Mouse (Mus musculus): ENCODE data around the gene Ankdd1b. TPM values are rescaled to one million over a fixed set of nuclear protein-coding genes. Genes with fewer than 3 reads are reported as not detected.

Ankdd1b gene
- polyA plus RNA-seq, 1 experiment from 2014 or later, result not detected

DNA sequence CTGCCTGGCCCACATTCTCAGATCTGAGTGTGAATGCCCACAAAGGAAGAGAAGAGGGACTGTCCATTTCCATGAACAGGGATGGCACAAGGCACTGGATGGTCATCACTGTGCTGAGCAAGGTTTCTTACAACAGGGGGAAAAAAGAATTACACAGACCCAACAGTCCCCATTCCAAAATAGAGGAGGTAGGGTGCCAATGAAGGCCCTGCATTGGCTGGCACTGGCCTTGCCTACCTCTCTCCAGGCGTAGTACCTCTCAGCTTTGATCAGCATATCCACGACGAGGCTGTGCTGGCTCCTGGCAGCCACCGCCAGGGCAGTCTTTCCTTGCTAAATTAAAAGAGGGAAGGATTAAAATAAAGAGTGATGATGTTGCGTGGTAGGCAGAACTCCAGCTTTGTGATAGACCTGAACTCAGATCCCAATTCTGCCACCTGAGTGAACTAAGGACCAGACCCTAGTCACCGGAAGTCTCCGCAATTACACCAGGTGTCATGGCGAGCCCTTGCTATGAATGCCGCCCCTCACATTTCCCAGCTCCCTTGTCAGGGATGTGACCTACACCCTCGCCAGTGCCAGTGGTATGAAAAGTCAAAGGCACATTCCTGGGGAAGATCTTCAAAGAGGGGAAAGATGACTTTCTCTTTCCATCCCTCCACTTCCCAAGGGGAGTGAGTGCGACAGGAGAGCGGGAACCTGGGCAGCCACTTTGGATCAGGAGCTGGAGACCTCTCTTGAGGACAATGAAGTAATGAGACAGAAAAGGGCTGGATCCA lies 46.3 kb downstream of the Ankdd1b start:
- no peaks in the 10 kb centered on the region for H3K9me3 ChIP-seq (replicated peaks)
- peaks cover 4% of the 10 kb centered on the region; the same call in 1 of the 2 replicates for H3K4me1 ChIP-seq
- H3K27ac ChIP-seq, result no peak overlapping the region
- H3K4me3 ChIP-seq, result no peak overlapping the region
- no peaks in the 10 kb centered on the region for H3K36me3 ChIP-seq
- DNase-seq (ENCODE audit: low spot score), result no peak
- H3K27me3 ChIP-seq (ENCODE audit: low read depth, poor library complexity, severe bottlenecking), result no peaks in the 10 kb centered on the region
- WGBS, result 91% methylated on average over 12 of the region's 12 CpGs

DNA sequence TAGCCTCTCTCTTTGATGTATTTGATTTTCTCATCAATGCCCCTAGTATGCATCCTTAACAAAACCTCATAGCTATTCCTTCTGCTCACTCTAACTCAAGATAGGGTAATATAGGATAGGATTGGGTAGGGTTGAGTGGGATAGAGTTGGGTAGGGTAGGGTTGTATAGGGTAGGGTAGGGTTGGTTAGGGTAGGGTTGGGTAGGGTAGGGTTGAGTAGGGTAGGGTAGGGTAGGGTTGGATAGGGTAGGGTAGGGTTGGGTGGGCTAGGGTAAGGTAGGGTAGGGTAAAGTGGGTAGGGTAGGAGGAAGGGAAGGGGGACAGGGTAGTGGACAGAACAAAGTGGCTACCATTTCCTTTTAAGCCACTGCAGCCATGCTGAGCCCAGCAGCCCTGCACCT lies 49.8 kb downstream of the Ankdd1b start:
- H3K27me3 ChIP-seq (ENCODE audit: low read depth, poor library complexity, severe bottlenecking), result no peaks in the 10 kb centered on the region
- H3K27ac ChIP-seq, result no peak overlapping the region
- H3K4me1 ChIP-seq, result peaks cover 3% of the 10 kb centered on the region; the same call in 1 of the 2 replicates

DNA sequence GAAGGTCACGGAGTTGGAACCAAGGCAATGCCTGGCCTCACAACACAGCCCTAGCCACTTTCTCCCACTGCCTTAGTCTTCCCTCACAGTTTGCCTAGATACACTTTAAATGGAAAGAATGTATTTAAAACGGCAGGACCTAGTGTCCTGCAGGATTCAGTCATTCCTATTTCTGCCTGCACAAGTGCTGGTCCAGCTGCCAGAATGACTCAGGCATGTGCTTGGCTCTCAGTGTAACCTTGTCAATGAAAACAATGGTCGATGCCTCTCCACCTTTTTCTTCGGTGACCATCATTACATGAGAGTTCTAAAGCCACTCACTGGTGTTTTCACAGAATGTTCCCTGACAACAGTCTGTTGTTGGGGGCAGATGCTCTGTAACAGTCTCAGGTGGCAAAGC lies 52.5 kb downstream of the Ankdd1b start:
- H3K9me3 ChIP-seq (replicated peaks), result no peaks in the 10 kb centered on the region
- DNase-seq (ENCODE audit: low spot score), result no peak
- H3K4me3 ChIP-seq, result no peak overlapping the region
- H3K4me1 ChIP-seq, result no peaks in the 10 kb centered on the region
- no peak overlapping the region for H3K27ac ChIP-seq
- WGBS, result 90% methylated on average over 4 of the region's 4 CpGs
- H3K36me3 ChIP-seq, result peaks cover 53% of the 10 kb centered on the region
- no peaks in the 10 kb centered on the region for H3K27me3 ChIP-seq (ENCODE audit: low read depth, poor library complexity, severe bottlenecking)

More for the DNA sequence above, 49.8 kb downstream of the Ankdd1b start:
- peaks cover 25% of the 10 kb centered on the region for H3K36me3 ChIP-seq
- no peaks in the 10 kb centered on the region for H3K9me3 ChIP-seq (replicated peaks)
- no peak overlapping the region for H3K4me3 ChIP-seq
- no peak for DNase-seq (ENCODE audit: low spot score)

DNA sequence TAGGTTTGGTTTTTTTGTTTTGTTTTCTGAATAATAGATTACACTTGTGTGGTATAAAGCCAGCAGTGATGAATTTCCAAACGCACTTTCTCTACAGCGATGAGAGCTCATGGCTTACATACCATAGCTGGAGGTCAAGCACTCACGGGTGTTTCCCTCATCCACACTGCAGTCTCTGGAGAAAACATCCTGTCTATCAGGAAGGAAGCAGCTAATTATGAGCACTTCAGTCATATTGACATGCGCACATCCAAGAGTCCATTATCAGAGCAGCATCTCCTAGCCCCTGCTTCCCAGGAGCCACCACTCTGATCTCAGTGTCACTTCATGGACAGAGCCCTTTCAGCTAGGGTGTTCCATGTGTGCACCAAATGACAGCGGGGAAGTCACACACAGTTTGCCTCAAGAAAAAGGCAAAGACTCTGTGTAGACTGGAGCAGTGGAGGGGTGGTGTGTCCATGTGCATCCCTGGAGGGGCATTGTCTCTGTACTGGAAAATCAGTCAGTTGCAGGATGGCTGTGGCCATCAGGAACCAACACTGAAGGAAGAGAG lies 53.7 kb downstream of the Ankdd1b start:
- no peaks in the 10 kb centered on the region for H3K9me3 ChIP-seq (replicated peaks)
- H3K36me3 ChIP-seq, result peaks cover 63% of the 10 kb centered on the region
- H3K4me1 ChIP-seq, result no peaks in the 10 kb centered on the region
- DNase-seq (ENCODE audit: low spot score), result no peak
- H3K27ac ChIP-seq, result no peak overlapping the region
- no peak overlapping the region for H3K4me3 ChIP-seq
- no peaks in the 10 kb centered on the region for H3K27me3 ChIP-seq (ENCODE audit: low read depth, poor library complexity, severe bottlenecking)
- 90% methylated on average over 5 of the region's 5 CpGs for WGBS

DNA sequence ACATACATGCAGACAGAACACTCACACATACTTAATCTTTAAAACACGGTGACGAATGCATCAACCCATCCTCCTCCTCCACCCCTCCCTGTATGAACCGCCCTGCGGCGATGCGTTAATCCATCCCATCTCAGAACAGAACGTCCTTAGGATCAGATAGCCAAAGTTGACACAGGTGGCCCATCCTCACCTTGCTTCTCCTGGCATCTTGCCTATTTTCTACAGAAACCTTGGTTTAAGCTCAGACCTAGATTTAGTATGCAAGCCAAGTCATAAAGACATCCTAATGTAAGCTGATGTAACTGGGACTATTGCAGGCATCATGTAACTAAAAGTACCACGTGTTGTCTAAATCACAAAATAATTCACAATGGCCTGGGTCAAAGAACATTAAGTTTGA lies 54.6 kb downstream of the Ankdd1b start:
- DNase-seq (ENCODE audit: low spot score), result no peak
- H3K27ac ChIP-seq, result no peak overlapping the region
- H3K9me3 ChIP-seq (replicated peaks), result no peaks in the 10 kb centered on the region
- H3K4me1 ChIP-seq, result no peaks in the 10 kb centered on the region
- H3K27me3 ChIP-seq (ENCODE audit: low read depth, poor library complexity, severe bottlenecking), result no peaks in the 10 kb centered on the region
- H3K4me3 ChIP-seq, result no peak overlapping the region
- peaks cover 71% of the 10 kb centered on the region for H3K36me3 ChIP-seq
- WGBS, result 96% methylated on average over 8 of the region's 8 CpGs

DNA sequence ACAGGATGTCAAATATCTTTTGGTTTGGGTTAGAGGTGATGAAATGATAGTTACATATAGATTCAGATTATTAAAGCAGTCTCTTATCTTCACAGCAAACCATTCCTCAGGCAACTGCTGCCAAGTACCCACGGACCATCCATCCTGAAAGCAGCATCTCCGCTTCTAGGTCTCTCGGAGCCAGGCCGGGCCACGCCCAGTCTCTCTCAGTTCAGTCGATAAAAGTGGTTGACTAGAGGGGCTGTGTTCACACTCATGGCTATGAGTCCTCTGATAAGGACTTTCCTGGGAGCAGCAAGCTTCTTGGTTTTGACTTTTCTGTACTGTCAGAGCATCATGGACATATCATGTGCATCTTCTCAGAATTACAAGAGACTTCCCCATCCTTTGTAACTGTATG lies 56.6 kb downstream of the Ankdd1b start:
- 94% methylated on average over 6 of the region's 6 CpGs for WGBS

DNA sequence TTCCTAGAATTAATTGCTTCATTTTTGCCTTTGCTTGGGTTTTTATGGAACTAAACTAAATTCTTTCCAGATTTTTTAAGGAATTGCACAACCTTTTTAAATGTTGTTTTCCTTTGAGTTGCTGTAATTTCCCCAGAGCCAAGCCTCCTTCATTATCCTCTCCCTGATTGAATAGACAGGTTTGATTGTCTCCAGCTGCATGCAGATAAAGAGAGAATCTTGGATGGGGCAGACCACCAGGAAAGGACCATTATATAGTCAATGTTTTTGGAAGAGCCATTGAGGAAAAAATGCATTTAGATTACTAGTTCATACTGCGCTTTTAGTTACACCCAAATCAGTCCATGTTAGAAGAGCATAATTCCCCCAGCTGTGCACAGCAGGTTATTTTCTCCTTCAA lies 62.2 kb downstream of the Ankdd1b start:
- H3K36me3 ChIP-seq, result peaks cover 85% of the 10 kb centered on the region
- H3K27ac ChIP-seq, result no peak overlapping the region
- no peaks in the 10 kb centered on the region for H3K9me3 ChIP-seq (replicated peaks)
- no peak for DNase-seq (ENCODE audit: low spot score)
- no peaks in the 10 kb centered on the region for H3K4me1 ChIP-seq
- H3K27me3 ChIP-seq (ENCODE audit: low read depth, poor library complexity, severe bottlenecking), result no peaks in the 10 kb centered on the region
- H3K4me3 ChIP-seq, result no peak overlapping the region
- 94% methylated on average over 1 of the region's 1 CpGs for WGBS

More for the DNA sequence above, 56.6 kb downstream of the Ankdd1b start:
- Histone ChIP-seq H3K36me3 (peaks cover 83% of the 10 kb centered on the region), H3K4me3 (no peak overlapping the region), H3K9me3 (replicated peaks) (no peaks in the 10 kb centered on the region), H3K4me1 (no peaks in the 10 kb centered on the region), H3K27me3 (ENCODE audit: low read depth, poor library complexity, severe bottlenecking) (no peaks in the 10 kb centered on the region), H3K27ac (no peak overlapping the region)
- no peak for DNase-seq (ENCODE audit: low spot score)

DNA sequence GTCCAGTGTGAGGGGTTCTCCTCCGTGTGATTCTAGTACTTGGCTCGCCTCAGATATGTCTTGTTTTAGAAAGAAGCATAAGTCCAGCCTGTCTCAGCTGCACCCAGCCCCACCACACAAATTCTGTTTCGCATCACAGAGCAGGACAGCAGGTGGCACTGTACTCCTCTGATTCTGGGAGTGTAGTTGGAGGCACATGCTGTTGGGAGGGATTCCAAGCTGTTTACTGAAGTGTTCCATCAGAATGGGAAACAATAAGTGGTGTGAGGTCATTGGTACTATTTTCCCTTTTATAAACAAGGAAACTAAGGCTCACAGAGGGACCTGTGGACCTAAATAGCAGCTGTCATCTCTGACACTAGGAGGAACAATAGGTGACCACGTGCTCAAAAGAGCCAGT lies 64.0 kb downstream of the Ankdd1b start:
- H3K27me3 ChIP-seq (ENCODE audit: low read depth, poor library complexity, severe bottlenecking), result no peaks in the 10 kb centered on the region
- no peak overlapping the region for H3K27ac ChIP-seq
- H3K36me3 ChIP-seq, result peaks cover 86% of the 10 kb centered on the region
- no peaks in the 10 kb centered on the region for H3K4me1 ChIP-seq
- H3K9me3 ChIP-seq (replicated peaks), result no peaks in the 10 kb centered on the region
- H3K4me3 ChIP-seq, result no peak overlapping the region
- no peak for DNase-seq (ENCODE audit: low spot score)
- 84% methylated on average over 4 of the region's 4 CpGs for WGBS

DNA sequence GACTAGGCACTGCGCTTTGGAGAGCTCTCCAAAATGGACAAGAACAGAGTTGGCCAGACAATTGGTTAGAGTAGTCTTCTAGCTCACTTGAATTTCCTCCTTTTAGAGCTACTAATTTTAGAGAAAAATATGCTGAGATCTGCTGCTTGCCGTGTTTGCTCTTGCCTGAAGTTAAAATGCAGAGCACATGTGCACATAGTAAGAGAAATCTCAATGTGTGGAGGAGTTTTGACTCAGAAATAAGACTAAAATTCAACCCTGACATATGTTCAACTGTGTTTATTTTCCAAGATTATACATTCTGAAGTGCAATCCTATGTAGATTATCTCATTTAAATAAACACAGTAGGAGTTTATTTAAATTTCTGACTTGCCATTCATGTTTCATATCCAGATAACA lies 65.5 kb downstream of the Ankdd1b start:
- no peaks in the 10 kb centered on the region for H3K27me3 ChIP-seq (ENCODE audit: low read depth, poor library complexity, severe bottlenecking)
- WGBS, result 98% methylated on average over 2 of the region's 2 CpGs
- no peaks in the 10 kb centered on the region for H3K9me3 ChIP-seq (replicated peaks)
- peaks cover 87% of the 10 kb centered on the region for H3K36me3 ChIP-seq
- H3K4me1 ChIP-seq, result no peaks in the 10 kb centered on the region
- H3K4me3 ChIP-seq, result no peak overlapping the region
- H3K27ac ChIP-seq, result no peak overlapping the region
- DNase-seq (ENCODE audit: low spot score), result no peak

DNA sequence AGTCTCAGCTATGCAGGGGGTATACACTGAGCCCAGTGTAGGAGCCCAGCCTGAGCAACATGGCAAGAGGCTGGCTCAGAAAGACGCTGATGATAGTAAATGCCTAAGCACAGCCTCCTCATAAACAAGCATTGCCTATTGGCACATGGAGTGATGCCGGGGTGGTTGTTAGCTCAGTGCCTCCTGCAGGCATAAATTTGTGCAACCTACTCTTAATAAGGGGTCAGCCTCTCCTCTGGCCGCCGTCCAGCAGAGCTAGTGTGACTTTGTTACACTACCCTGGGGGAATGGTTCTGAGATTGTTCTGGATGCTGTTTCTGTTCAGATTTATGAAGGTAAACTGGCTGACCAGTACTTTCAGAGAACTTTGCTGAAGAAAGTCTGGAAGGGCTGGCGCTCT lies 69.7 kb downstream of the Ankdd1b start:
- Histone ChIP-seq H3K9me3 (replicated peaks) (no peaks in the 10 kb centered on the region), H3K4me1 (no peaks in the 10 kb centered on the region), H3K4me3 (no peak overlapping the region), H3K27ac (no peak overlapping the region), H3K36me3 (peaks cover 98% of the 10 kb centered on the region), H3K27me3 (ENCODE audit: low read depth, poor library complexity, severe bottlenecking) (no peaks in the 10 kb centered on the region)
- DNase-seq (ENCODE audit: low spot score), result no peak
- 90% methylated on average over 5 of the region's 5 CpGs for WGBS

DNA sequence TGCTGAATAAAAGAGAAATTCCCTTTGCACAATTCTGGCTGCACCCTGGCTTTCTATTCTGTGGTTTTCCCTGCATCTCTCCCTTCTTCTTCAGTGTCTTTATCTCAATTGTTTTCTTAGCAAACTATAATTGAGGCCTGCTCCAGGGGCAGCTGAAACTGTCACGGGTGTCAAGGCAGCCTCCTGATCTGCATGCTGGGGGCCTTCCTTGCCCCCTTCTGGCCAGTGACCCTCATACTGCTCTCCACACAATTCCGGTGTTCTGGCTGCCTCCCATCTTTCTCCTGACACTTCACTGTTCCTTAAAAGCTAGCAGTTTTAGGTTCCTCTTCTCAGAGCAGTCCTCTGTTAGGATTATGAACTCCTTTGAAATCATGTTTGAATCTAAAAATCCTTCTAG lies 81.7 kb downstream of the Ankdd1b start:
- peaks cover 11% of the 10 kb centered on the region for H3K4me1 ChIP-seq
- H3K9me3 ChIP-seq (replicated peaks), result no peaks in the 10 kb centered on the region
- H3K27me3 ChIP-seq (ENCODE audit: low read depth, poor library complexity, severe bottlenecking), result no peaks in the 10 kb centered on the region
- WGBS, result 26% methylated on average over 2 of the region's 2 CpGs
- DNase-seq (ENCODE audit: low spot score), result no peak
- H3K4me3 ChIP-seq, result peak overlapping the region; percentile 85
- no peak overlapping the region for H3K27ac ChIP-seq
- H3K36me3 ChIP-seq, result peaks cover 42% of the 10 kb centered on the region

DNA sequence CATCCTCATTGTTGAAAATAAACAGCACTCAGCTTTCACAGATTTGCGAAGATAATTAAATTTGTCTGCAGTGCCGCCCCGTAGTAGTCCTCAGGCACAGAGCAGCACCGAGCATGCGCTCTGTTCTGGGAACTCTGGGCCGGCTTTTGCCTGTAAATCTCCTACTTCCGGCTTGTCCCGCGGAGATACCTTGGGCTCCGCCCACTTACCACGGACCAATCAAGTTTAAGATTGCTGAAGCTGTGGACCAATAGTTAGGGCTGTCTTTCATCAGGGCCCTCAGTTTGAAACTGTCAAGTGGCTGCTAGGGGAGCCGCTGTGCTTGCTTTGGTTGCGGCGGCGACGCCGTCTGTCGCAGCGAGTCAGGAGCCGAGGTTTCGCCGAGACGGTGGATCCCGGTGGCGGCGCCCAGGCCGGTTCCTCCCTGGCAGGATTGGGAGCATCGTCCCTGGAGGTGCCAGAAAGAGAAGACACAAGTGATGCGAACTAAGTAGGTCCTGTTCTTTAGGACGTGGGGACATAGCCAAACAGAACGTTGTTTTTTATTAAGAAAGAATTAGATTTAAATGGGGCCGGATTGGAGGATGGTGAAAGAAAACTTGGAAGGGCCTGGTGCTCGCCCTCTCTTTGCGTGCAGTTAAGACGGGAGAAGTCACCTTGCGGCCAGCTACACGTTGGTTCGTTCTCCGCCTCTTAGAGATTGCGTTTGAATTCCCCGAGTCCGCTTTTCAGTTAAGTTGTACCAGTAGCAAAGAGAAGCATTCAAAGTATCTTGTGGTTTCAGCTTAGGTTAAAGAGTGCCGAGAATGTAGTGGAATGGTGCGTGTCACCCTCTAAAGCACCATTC lies 82.7 kb downstream of the Ankdd1b start, which contains the start of gene Poc5:
Poc5 (plus strand) TSS at position 253 of the 847 bp plus-strand sequence.
- WGBS, result under 1% methylated on average over 44 of the region's 44 CpGs
- Histone ChIP-seq H3K36me3 (peaks cover 32% of the 10 kb centered on the region), H3K9me3 (replicated peaks) (no peaks in the 10 kb centered on the region), H3K27me3 (ENCODE audit: low read depth, poor library complexity, severe bottlenecking) (no peaks in the 10 kb centered on the region), H3K4me1 (peaks cover 11% of the 10 kb centered on the region), H3K4me3 (peak within 1 kb of the TSS; percentile 85), H3K27ac (peak within 1 kb of the TSS; percentile 83)
- DNase-seq (ENCODE audit: low spot score), result peak; percentile 96

DNA sequence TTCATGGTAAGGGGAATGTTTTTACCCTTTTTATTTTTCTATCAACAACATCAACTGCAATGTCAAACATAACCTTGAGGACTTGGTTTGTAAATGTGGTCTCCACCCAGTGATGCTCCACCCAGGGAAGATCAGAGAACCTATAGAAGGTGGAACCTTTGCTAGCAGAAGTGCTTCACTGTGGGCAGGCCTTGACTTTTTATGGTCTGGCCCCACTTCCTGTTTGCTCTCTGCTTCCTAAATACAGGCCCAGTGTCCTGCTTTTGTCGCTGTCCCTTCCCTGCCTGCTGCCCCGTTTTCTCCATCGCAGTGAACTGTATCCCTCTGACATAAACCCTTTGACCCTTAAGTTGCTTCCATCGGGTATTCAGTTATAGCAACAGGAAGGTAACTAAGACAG lies 93.1 kb downstream of the Ankdd1b start:
- no peaks in the 10 kb centered on the region for H3K36me3 ChIP-seq
- H3K4me3 ChIP-seq, result no peak overlapping the region
- no peaks in the 10 kb centered on the region for H3K27me3 ChIP-seq (ENCODE audit: low read depth, poor library complexity, severe bottlenecking)
- H3K4me1 ChIP-seq, result no peaks in the 10 kb centered on the region
- no peak for DNase-seq (ENCODE audit: low spot score)
- 72% methylated on average over 4 of the region's 4 CpGs for WGBS
- no peak overlapping the region for H3K27ac ChIP-seq
- H3K9me3 ChIP-seq (replicated peaks), result no peaks in the 10 kb centered on the region
